Mouse (Mus musculus) ES-Bruce4 (cell line): ENCODE data around the gene Alg9.

Experiments used
- CTCF ChIP-seq: IDR thresholded peaks from one replicate; pipeline ENCODE4 v1.8.1; 2011; ENCODE audit warnings: low read depth, low read length
- POLR2A ChIP-seq: IDR thresholded peaks from one replicate; pipeline ENCODE4 v1.8.1; 2011; ENCODE audit warnings: low read length; ENCODE audit not compliant: insufficient read depth

GRCm38 (mm10) chr9:50886870-50887269 lies 112.1 kb downstream of the Alg9 start:
- TF ChIP-seq CTCF: no peak
- no peak for TF ChIP-seq POLR2A
